Mouse (Mus musculus) midbrain, embryonic 10.5 days (tissue): ENCODE data around the gene Xxylt1. TPM values are rescaled to one million over a fixed set of nuclear protein-coding genes. Genes with fewer than 3 reads are reported as not detected.

ENCODE experiments used
- DNase-seq: peaks from one replicate; pipeline ENCODE4 v3.0.0-alpha.2; 2017; ENCODE audit warnings: low spot score
- H3K27ac ChIP-seq: fragments of 300-500 bp; sonication (generic); replicated peaks from 2 replicates; pipeline ENCODE4 v1.5.1; 2016; ENCODE audit warnings: mild to moderate bottlenecking
- H3K27me3 ChIP-seq: fragments of 300-500 bp; sonication (generic); 2 replicates; pipeline ENCODE4 v1.6.1; 2016; ENCODE audit warnings: low read depth, mild to moderate bottlenecking; ENCODE audit not compliant: poor library complexity, severe bottlenecking
- H3K36me3 ChIP-seq: fragments of 300-500 bp; sonication (generic); 2 replicates; pipeline ENCODE4 v1.6.1; 2016; ENCODE audit warnings: mild to moderate bottlenecking, moderate library complexity
- H3K4me1 ChIP-seq: fragments of 300-500 bp; sonication (generic); 2 replicates; pipeline ENCODE4 v1.6.1; 2016
- H3K4me3 ChIP-seq: fragments of 300-500 bp; sonication (generic); 2 replicates; pipeline ENCODE4 v1.5.1; 2016; ENCODE audit warnings: mild to moderate bottlenecking, moderate library complexity
- H3K9me3 ChIP-seq: fragments of 300-500 bp; sonication (generic); replicated peaks from 2 replicates; pipeline ENCODE4 v1.6.1; 2016; ENCODE audit warnings: mild to moderate bottlenecking
- WGBS: fragments of 180-500 bp; shearing (Covaris S2); methylation state at CpG from one replicate; pipeline ENCODE4 v1.1.7; 2016; 5-methylcytosine and 5-hydroxymethylcytosine counted together
- polyA plus RNA-seq: library from polyadenylated mRNA; unstranded; fragments of >200 nt; fragmentation: Nextera tagmentation; extraction: Ambion mirVana; gene quantifications from 2 replicates; pipeline ENCODE4 v1.2.1, GENCODE M21; 2016

Xxylt1 gene
- polyA plus RNA-seq, 1 experiment from 2014 or later = 14.0 TPM

- H3K4me1 ChIP-seq = peaks cover 12% of the 10 kb centered on the region
- no peaks in the 10 kb centered on the region for H3K27me3 ChIP-seq
- no peaks in the 10 kb centered on the region for H3K9me3 ChIP-seq
- no peak overlapping the region for H3K4me3 ChIP-seq
- WGBS = 90% methylated on average over 8 of the region's 8 CpGs
- H3K27ac ChIP-seq = no peak overlapping the region
- no peak for DNase-seq
- H3K36me3 ChIP-seq = peaks cover 13% of the 10 kb centered on the region
Observed at GRCm38 (mm10) chr16:30961176-30961575, 120.1 kb downstream of the Xxylt1 start.

GRCm38 (mm10) chr16:30960266-30960665, 121.0 kb downstream of the Xxylt1 start:
- Histone ChIP-seq H3K4me1 (peaks cover 11% of the 10 kb centered on the region), H3K36me3 (peaks cover 16% of the 10 kb centered on the region), H3K27me3 (no peaks in the 10 kb centered on the region), H3K27ac (no peak overlapping the region), H3K9me3 (no peaks in the 10 kb centered on the region), H3K4me3 (no peak overlapping the region)
- DNase-seq = no peak
- WGBS = 93% methylated on average over 4 of the region's 4 CpGs

GRCm38 (mm10) chr16:30959692-30960091, 121.5 kb downstream of the Xxylt1 start:
- H3K9me3 ChIP-seq = no peaks in the 10 kb centered on the region
- no peak overlapping the region for H3K27ac ChIP-seq
- H3K36me3 ChIP-seq = peaks cover 16% of the 10 kb centered on the region
- H3K27me3 ChIP-seq = no peaks in the 10 kb centered on the region
- no peak for DNase-seq
- H3K4me3 ChIP-seq = no peak overlapping the region
- WGBS = 95% methylated on average over 12 of the region's 12 CpGs
- peaks cover 5% of the 10 kb centered on the region for H3K4me1 ChIP-seq

GRCm38 (mm10) chr16:30956141-30956540, 125.1 kb downstream of the Xxylt1 start:
- DNase-seq = no peak
- 92% methylated on average over 8 of the region's 8 CpGs for WGBS
- no peak overlapping the region for H3K4me3 ChIP-seq
- H3K9me3 ChIP-seq = no peaks in the 10 kb centered on the region
- H3K27me3 ChIP-seq = no peaks in the 10 kb centered on the region
- H3K36me3 ChIP-seq = peaks cover 16% of the 10 kb centered on the region
- no peak overlapping the region for H3K27ac ChIP-seq
- no peaks in the 10 kb centered on the region for H3K4me1 ChIP-seq

GRCm38 (mm10) chr16:30948636-30949035, 132.6 kb downstream of the Xxylt1 start:
- Histone ChIP-seq H3K4me1 (no peaks in the 10 kb centered on the region), H3K36me3 (no peaks in the 10 kb centered on the region), H3K9me3 (no peaks in the 10 kb centered on the region), H3K27ac (no peak overlapping the region), H3K27me3 (no peaks in the 10 kb centered on the region), H3K4me3 (no peak overlapping the region)
- WGBS = 75% methylated on average over 1 of the region's 1 CpGs
- no peak for DNase-seq

- no peak for DNase-seq
- no peak overlapping the region for H3K4me3 ChIP-seq
Observed at GRCm38 (mm10) chr16:30948216-30948615, 133.0 kb downstream of the Xxylt1 start.

GRCm38 (mm10) chr16:30944886-30945285, 136.3 kb downstream of the Xxylt1 start:
- H3K4me3 ChIP-seq = no peak overlapping the region
- peaks cover 4% of the 10 kb centered on the region for H3K4me1 ChIP-seq
- DNase-seq = no peak
- H3K27me3 ChIP-seq = no peaks in the 10 kb centered on the region
- 82% methylated on average over 8 of the region's 8 CpGs for WGBS
- H3K9me3 ChIP-seq = no peaks in the 10 kb centered on the region
- H3K27ac ChIP-seq = no peak overlapping the region
- H3K36me3 ChIP-seq = no peaks in the 10 kb centered on the region

More at GRCm38 (mm10) chr16:30948216-30948615, 133.0 kb downstream of the Xxylt1 start:
- WGBS = 93% methylated on average over 4 of the region's 4 CpGs
- no peaks in the 10 kb centered on the region for H3K4me1 ChIP-seq
- H3K36me3 ChIP-seq = no peaks in the 10 kb centered on the region
- no peaks in the 10 kb centered on the region for H3K27me3 ChIP-seq
- H3K27ac ChIP-seq = no peak overlapping the region
- H3K9me3 ChIP-seq = no peaks in the 10 kb centered on the region

GRCm38 (mm10) chr16:30943919-30944318, 137.3 kb downstream of the Xxylt1 start:
- Histone ChIP-seq H3K27me3 (no peaks in the 10 kb centered on the region), H3K36me3 (no peaks in the 10 kb centered on the region), H3K4me3 (no peak overlapping the region), H3K4me1 (peaks cover 14% of the 10 kb centered on the region), H3K27ac (no peak overlapping the region), H3K9me3 (no peaks in the 10 kb centered on the region)
- no peak for DNase-seq
- 85% methylated on average over 4 of the region's 4 CpGs for WGBS

- no peak for DNase-seq
- no peaks in the 10 kb centered on the region for H3K36me3 ChIP-seq
- WGBS = 79% methylated on average over 2 of the region's 2 CpGs
- H3K27ac ChIP-seq = no peak overlapping the region
- H3K4me1 ChIP-seq = peaks cover 26% of the 10 kb centered on the region
- H3K4me3 ChIP-seq = no peak overlapping the region
- no peaks in the 10 kb centered on the region for H3K27me3 ChIP-seq
- H3K9me3 ChIP-seq = no peaks in the 10 kb centered on the region
Observed at GRCm38 (mm10) chr16:30940699-30941098, 140.5 kb downstream of the Xxylt1 start.

- H3K27ac ChIP-seq = peak overlapping the region; percentile 49
- H3K4me1 ChIP-seq = peaks cover 32% of the 10 kb centered on the region
- H3K36me3 ChIP-seq = no peaks in the 10 kb centered on the region
- DNase-seq = peak; percentile 40
- H3K9me3 ChIP-seq = no peaks in the 10 kb centered on the region
- no peak overlapping the region for H3K4me3 ChIP-seq
- 0% methylated on average over 3 of the region's 3 CpGs for WGBS
- H3K27me3 ChIP-seq = no peaks in the 10 kb centered on the region
Observed at GRCm38 (mm10) chr16:30939903-30940302, 141.3 kb downstream of the Xxylt1 start.

- Histone ChIP-seq H3K4me1 (peaks cover 32% of the 10 kb centered on the region), H3K27ac (peak overlapping the region; percentile 49; the same call in 1 of the 2 replicates), H3K9me3 (no peaks in the 10 kb centered on the region), H3K4me3 (no peak overlapping the region), H3K36me3 (no peaks in the 10 kb centered on the region), H3K27me3 (no peaks in the 10 kb centered on the region)
- DNase-seq = no peak
- WGBS = 73% methylated on average over 8 of the region's 8 CpGs
Observed at GRCm38 (mm10) chr16:30939210-30939609, 142.0 kb downstream of the Xxylt1 start.

GRCm38 (mm10) chr16:30938664-30939063, 142.6 kb downstream of the Xxylt1 start:
- Histone ChIP-seq H3K4me1 (peaks cover 32% of the 10 kb centered on the region), H3K27ac (no peak overlapping the region), H3K36me3 (no peaks in the 10 kb centered on the region), H3K4me3 (no peak overlapping the region), H3K27me3 (no peaks in the 10 kb centered on the region), H3K9me3 (no peaks in the 10 kb centered on the region)
- DNase-seq = no peak
- 84% methylated on average over 3 of the region's 3 CpGs for WGBS

GRCm38 (mm10) chr16:30937665-30938064, 143.6 kb downstream of the Xxylt1 start:
- Histone ChIP-seq H3K9me3 (no peaks in the 10 kb centered on the region), H3K27ac (no peak overlapping the region), H3K36me3 (no peaks in the 10 kb centered on the region), H3K27me3 (no peaks in the 10 kb centered on the region), H3K4me3 (no peak overlapping the region), H3K4me1 (peaks cover 32% of the 10 kb centered on the region)
- no peak for DNase-seq
- 90% methylated on average over 3 of the region's 3 CpGs for WGBS

- H3K4me3 ChIP-seq = no peak overlapping the region
- H3K9me3 ChIP-seq = no peaks in the 10 kb centered on the region
- DNase-seq = no peak
- H3K27me3 ChIP-seq = no peaks in the 10 kb centered on the region
- no peak overlapping the region for H3K27ac ChIP-seq
- 33% methylated on average over 6 of the region's 6 CpGs for WGBS
- no peaks in the 10 kb centered on the region for H3K36me3 ChIP-seq
- peaks cover 32% of the 10 kb centered on the region for H3K4me1 ChIP-seq
Observed at GRCm38 (mm10) chr16:30936471-30936870, 144.8 kb downstream of the Xxylt1 start.
